Mouse (Mus musculus) spleen, adult 2 months (tissue): ENCODE measurements at regions not wholly inside any gene's neighbourhood (a gene's known extent, or its start where the extent isn't known, plus 50 kb on each side); places are given as distances from the start of the nearest gene placed in this dataset.

Source experiments
- CTCF ChIP-seq: fragments of 200-500 bp; IDR thresholded peaks from 2 replicates; pipeline ENCODE4 v1.5.1; 2011; ENCODE audit warnings: mild to moderate bottlenecking, inconsistent platforms; ENCODE audit not compliant: insufficient read depth, insufficient read length, insufficient replicate concordance; ENCODE audit errors: extremely low read depth
- POLR2A ChIP-seq: fragments of 200-500 bp; IDR thresholded peaks from 2 replicates; pipeline ENCODE4 v1.6.1; 2011; ENCODE audit warnings: low read depth, low read length, inconsistent platforms

DNA sequence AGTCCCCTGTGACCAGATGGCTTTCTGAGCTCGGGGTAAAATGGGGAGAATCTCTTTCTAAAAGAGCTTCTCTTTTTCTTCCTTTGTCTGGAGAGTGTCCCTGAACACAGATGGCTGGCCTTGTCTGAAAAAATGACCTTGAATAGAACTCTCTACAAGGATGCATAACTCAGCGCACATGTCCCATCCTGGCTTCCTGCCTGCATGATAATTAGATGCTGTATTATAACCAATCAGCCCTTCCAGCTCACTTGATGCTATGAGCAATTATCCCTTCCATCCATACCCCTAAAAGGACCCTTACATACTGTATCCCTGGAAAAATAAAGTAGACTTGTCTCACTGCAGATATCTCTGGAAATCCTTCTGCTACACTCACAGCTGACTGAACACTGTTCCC is 199.7 kb upstream of the Slc7a11 start:
- TF ChIP-seq CTCF (no peak), POLR2A (no peak)
